Mouse (Mus musculus) ES-Bruce4 (cell line): ENCODE measurements around the gene Aqp7. TPM values are rescaled to one million over a fixed set of nuclear protein-coding genes. Genes with fewer than 3 reads are reported as not detected.
"Not testable (repeated sequence)": the region's sequence is repeated elsewhere in the genome, so short reads cannot be mapped to it uniquely, and the experiment has no call there.

ENCODE experiments used
- H3K27ac ChIP-seq: 2 replicates; pipeline ENCODE4 v1.5.1; 2012; ENCODE audit warnings: low read length, inconsistent platforms; ENCODE audit not compliant: insufficient read depth
- H3K27me3 ChIP-seq: 2 replicates; pipeline ENCODE4 v1.6.1; 2012; ENCODE audit warnings: mild to moderate bottlenecking, low read length, inconsistent platforms; ENCODE audit not compliant: control insufficient read depth, poor library complexity, insufficient read depth, severe bottlenecking
- H3K36me3 ChIP-seq: 2 replicates; pipeline ENCODE4 v1.6.1; 2012; ENCODE audit warnings: inconsistent platforms, mild to moderate bottlenecking, low read length, moderate library complexity; ENCODE audit not compliant: control insufficient read depth, poor library complexity, insufficient read depth, severe bottlenecking
- H3K4me1 ChIP-seq: one replicate; pipeline ENCODE4 v1.8.1; 2011; ENCODE audit warnings: low read length; ENCODE audit not compliant: control insufficient read depth, insufficient read depth
- H3K4me3 ChIP-seq: 2 replicates; pipeline ENCODE4 v1.5.1; 2011; ENCODE audit warnings: low read depth, mild to moderate bottlenecking, low read length
- H3K9ac ChIP-seq: 2 replicates; pipeline ENCODE4 v1.6.1; 2012; ENCODE audit warnings: low read depth, mild to moderate bottlenecking, inconsistent platforms; ENCODE audit not compliant: poor library complexity, severe bottlenecking
- H3K9me3 ChIP-seq: replicated peaks from 2 replicates; pipeline ENCODE4 v1.6.1; 2012; ENCODE audit warnings: mild to moderate bottlenecking, low read length, inconsistent platforms; ENCODE audit not compliant: control insufficient read depth, poor library complexity, insufficient read depth, severe bottlenecking
- CTCF ChIP-seq: IDR thresholded peaks from one replicate; pipeline ENCODE4 v1.8.1; 2011; ENCODE audit warnings: low read depth, low read length
- EP300 ChIP-seq: IDR thresholded peaks from 2 replicates; pipeline ENCODE4 v1.6.1; 2011; ENCODE audit warnings: low read depth, low read length; ENCODE audit not compliant: insufficient read depth
- POLR2A ChIP-seq: IDR thresholded peaks from one replicate; pipeline ENCODE4 v1.8.1; 2011; ENCODE audit warnings: low read length; ENCODE audit not compliant: insufficient read depth
- polyA plus RNA-seq: library from polyadenylated mRNA; stranded (reverse); fragments of >200 nt; gene quantifications from 2 replicates; pipeline ENCODE4 v1.2.4, GENCODE M21; 2011; ENCODE audit warnings: low read depth; ENCODE audit not compliant: missing spikeins, insufficient read depth, insufficient read length

The Aqp7 gene
- polyA plus RNA-seq, 1 experiment = not detected

DNA sequence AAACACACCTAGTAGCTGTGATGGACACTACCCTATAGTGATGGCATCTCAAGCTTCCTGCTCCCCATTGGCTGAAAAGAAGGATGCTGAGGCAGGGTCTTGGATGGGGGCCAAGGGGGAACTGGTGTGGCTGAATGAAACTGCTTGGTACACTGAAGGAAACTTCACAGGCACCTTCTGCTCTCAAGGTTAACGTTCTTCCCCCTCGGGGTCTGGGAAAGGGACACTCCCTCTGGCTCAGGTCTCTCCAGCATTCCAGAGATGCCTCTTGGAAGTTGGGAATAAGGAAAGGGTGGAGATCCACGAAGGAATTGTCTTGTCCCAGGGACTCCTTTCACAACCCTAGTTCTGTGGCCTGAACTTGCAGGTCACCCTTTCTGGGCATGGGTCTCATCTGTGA is 43.5 kb upstream of the Aqp7 start:
- peak overlapping the region; percentile 27; the same call in 1 of the 2 replicates for H3K27ac ChIP-seq
- no peaks in the 10 kb centered on the region for H3K9me3 ChIP-seq
- no peaks in the 10 kb centered on the region for H3K36me3 ChIP-seq
- H3K9ac ChIP-seq = no peak overlapping the region
- peaks cover 14% of the 10 kb centered on the region for H3K4me1 ChIP-seq
- TF ChIP-seq EP300 (0 out of 2 replicates have a peak, but pooled peaks have one; percentile 77), CTCF (no peak)
- H3K27me3 ChIP-seq = no peaks in the 10 kb centered on the region
- H3K4me3 ChIP-seq = no peak overlapping the region

DNA sequence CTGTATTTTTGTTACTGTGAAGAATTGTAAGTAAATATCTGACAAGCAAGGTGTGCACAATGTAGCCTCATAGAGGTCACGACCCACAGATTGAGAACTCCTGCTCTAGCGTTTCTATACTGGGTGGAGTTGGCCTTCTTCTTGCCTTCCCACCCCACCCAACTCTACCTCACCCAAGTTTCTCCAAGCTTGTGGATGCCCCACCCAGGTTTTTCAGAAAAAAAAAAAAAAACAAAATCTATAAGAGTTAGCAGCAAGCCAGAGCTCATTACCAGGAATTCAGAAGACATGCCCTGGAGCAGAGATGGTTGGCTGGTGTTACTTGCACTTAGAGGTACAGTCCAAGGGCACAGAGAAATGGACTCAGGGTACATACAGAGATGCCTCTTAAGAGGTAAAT is 41.8 kb upstream of the Aqp7 start:
- no peak overlapping the region for H3K9ac ChIP-seq
- H3K4me1 ChIP-seq = peaks cover 12% of the 10 kb centered on the region
- peak overlapping the region; percentile 8; the same call in 1 of the 2 replicates for H3K27ac ChIP-seq
- H3K27me3 ChIP-seq = no peaks in the 10 kb centered on the region
- no peaks in the 10 kb centered on the region for H3K9me3 ChIP-seq
- no peak overlapping the region for H3K4me3 ChIP-seq
- TF ChIP-seq CTCF = no peak
- TF ChIP-seq POLR2A = no peak
- no peak for TF ChIP-seq EP300
- H3K36me3 ChIP-seq = no peaks in the 10 kb centered on the region

GRCm38 (mm10) chr4:41089189-41089588 is 41.2 kb upstream of the Aqp7 start:
- Histone ChIP-seq H3K9ac (no peak overlapping the region), H3K4me1 (peaks cover 12% of the 10 kb centered on the region), H3K27ac (no peak overlapping the region), H3K36me3 (no peaks in the 10 kb centered on the region), H3K27me3 (no peaks in the 10 kb centered on the region), H3K4me3 (no peak overlapping the region), H3K9me3 (no peaks in the 10 kb centered on the region)
- TF ChIP-seq EP300 (no peak), POLR2A (no peak), CTCF (no peak)

DNA sequence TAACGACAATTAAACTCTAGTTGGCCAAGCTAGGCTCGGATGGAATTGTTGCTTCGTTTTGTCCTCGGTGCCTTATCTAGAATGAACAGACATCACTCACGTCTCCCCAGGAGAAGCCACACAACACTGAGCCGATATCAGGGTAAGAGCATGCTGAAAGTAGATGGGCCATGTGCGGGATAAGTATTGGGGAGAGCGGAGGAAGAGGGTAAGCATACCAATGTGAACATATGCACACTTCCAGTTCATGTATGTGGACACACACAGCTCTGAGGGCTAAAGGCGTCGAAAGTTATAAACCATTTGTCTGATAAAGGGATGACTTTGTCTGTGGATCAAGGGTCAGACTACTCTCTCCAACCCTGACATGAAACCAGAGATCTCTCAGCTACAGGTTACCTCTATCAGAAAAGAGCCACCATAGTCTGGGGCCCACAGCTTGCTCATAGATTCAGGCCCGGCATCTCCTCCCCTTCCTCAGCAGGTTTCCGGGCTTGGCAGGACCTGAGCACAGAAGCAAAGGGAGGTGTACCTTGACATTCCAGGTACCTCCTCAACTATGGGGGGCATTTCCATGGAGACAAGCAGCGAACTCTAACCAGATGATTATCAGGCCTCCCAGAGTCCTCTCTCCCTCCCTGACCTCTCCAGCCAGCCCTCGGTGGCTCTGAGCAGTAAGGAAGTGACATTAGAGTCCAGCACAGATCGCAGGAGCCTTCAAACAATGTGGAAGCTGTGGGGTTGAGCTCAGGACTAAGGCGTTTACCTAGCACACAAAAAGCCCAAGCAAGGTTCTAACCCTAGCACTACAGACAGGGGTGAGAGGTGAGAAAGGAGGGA is 39.7 kb upstream of the Aqp7 start:
- Histone ChIP-seq H3K9ac (no peak overlapping the region), H3K9me3 (no peaks in the 10 kb centered on the region), H3K27me3 (no peaks in the 10 kb centered on the region), H3K27ac (no peak overlapping the region), H3K4me1 (peaks cover 12% of the 10 kb centered on the region), H3K4me3 (no peak overlapping the region), H3K36me3 (no peaks in the 10 kb centered on the region)
- TF ChIP-seq CTCF (no peak), EP300 (no peak)

GRCm38 (mm10) chr4:41086947-41087346 is 39.0 kb upstream of the Aqp7 start:
- TF ChIP-seq CTCF = no peak
- no peak for TF ChIP-seq POLR2A
- TF ChIP-seq EP300 = no peak
- H3K4me3 ChIP-seq = no peak overlapping the region
- H3K9ac ChIP-seq = no peak overlapping the region
- H3K27me3 ChIP-seq = no peaks in the 10 kb centered on the region
- H3K27ac ChIP-seq = no peak overlapping the region
- H3K36me3 ChIP-seq = no peaks in the 10 kb centered on the region
- no peaks in the 10 kb centered on the region for H3K9me3 ChIP-seq
- peaks cover 12% of the 10 kb centered on the region for H3K4me1 ChIP-seq

DNA sequence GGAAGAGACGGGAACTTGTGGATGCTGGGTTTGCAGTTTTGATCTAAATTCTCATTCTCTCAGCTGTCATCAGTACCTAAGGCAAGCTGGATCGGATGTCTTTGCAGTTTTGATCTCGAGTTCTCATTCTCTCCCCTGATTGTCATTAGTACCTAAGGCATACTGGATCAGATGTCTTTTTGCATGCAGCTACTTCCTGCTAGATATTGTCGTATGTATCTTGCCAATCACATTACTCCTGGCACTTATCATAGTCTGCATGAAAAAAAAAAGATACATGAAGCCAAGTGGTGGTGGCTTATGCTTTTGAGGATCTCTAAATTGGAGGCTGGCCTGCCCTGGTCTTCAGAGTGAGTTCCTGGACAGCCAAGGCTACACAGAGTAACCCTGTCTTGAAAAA is 36.9 kb upstream of the Aqp7 start:
- H3K9me3 ChIP-seq = no peaks in the 10 kb centered on the region
- H3K4me3 ChIP-seq = no peak overlapping the region
- H3K9ac ChIP-seq = no peak overlapping the region
- H3K36me3 ChIP-seq = no peaks in the 10 kb centered on the region
- peaks cover 6% of the 10 kb centered on the region for H3K4me1 ChIP-seq
- H3K27ac ChIP-seq = no peak overlapping the region
- H3K27me3 ChIP-seq = no peaks in the 10 kb centered on the region
- TF ChIP-seq POLR2A (no peak), EP300 (no peak), CTCF (no peak)

- not testable (repeated sequence) for H3K4me1 ChIP-seq, H3K9me3 ChIP-seq, H3K36me3 ChIP-seq, H3K27ac ChIP-seq, H3K27me3 ChIP-seq, H3K9ac ChIP-seq, H3K4me3 ChIP-seq
Measured at GRCm38 (mm10) chr4:41082803-41083202, 34.9 kb upstream of the Aqp7 start.
